Mouse (Mus musculus): Measurements from ENCODE around the gene Chadl. TPM values are rescaled to one million over a fixed set of nuclear protein-coding genes. Genes with fewer than 3 reads are reported as not detected.

Gene Chadl
- polyA plus RNA-seq, 1 experiment from 2014 or later: 5.0 TPM

DNA sequence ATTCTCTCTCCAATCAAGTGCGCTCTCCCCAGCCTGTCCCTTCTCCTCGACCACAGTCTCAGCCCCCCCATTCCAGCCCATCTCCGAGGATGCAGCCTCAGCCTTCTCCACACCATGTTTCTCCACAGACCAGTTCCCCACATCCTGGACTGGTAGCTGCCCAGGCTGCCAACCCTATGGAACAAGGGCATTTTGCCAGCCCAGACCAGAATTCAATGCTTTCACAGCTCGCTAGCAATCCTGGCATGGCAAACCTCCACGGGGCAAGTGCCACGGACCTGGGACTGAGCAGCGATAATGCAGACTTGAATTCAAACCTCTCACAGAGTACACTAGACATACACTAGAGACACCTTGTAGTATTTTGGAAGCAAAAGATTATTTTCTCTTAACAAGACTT is 46.5 kb downstream of the Chadl start:
- no peak for ATAC-seq (ENCODE audit: low FRiP score)
- peaks cover 62% of the 10 kb centered on the region for H3K36me3 ChIP-seq (replicated peaks)
- WGBS: 92% methylated on average over 7 of the region's 7 CpGs

DNA sequence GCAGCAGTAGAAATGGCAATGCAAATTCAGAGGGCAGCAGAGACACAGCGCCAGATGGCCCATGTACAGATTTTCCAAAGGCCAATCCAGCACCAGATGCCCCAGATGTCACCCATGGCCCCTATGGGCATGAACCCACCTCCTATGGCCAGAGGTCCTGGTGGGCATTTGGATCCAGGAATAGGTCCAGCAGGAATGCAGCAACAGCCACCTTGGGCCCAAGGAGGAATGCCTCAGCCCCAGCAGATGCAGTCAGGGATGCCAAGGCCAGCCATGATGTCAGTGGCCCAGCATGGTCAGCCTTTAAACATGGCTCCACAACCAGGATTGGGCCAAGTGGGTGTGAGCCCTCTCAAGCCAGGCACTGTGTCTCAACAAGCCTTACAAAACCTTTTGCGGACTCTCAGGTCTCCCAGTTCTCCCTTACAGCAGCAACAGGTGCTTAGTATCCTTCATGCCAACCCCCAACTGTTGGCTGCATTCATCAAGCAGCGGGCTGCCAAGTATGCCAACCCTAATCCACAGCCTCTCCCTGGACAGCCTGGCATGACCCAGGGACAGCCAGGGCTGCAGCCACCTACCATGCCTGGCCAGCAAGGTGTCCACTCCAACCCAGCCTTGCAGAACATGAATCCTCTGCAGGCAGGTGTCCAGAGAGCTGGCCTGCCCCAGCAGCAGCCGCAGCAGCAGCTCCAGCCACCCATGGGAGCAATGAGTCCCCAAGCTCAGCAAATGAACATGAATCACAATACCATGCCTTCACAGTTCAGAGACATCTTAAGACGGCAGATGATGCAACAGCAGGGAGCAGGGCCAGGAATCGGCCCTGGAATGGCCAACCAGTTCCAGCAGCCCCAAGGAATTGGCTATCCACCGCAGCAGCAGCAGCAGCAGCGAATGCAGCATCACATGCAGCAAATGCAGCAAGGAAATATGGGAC is 47.3 kb downstream of the Chadl start:
- 94% methylated on average over 8 of the region's 8 CpGs for WGBS
- Histone ChIP-seq H3K4me3 (replicated peaks) (no peak overlapping the region), H3K36me3 (replicated peaks) (peaks cover 71% of the 10 kb centered on the region), H3K27me3 (no peaks in the 10 kb centered on the region), H3K9me3 (no peaks in the 10 kb centered on the region), H3K4me2 (no peak overlapping the region), H3K9ac (no peak overlapping the region), H3K27ac (0 out of 2 replicates have a peak overlapping the region, but pooled peaks have one; percentile 19), H3K4me1 (no peaks in the 10 kb centered on the region)
- no peak for ATAC-seq (ENCODE audit: low FRiP score)

More for the DNA sequence above, 46.5 kb downstream of the Chadl start:
- no peak overlapping the region for H3K9ac ChIP-seq
- H3K4me2 ChIP-seq: no peak overlapping the region
- no peaks in the 10 kb centered on the region for H3K27me3 ChIP-seq
- H3K9me3 ChIP-seq: no peaks in the 10 kb centered on the region
- H3K27ac ChIP-seq: no peak overlapping the region
- H3K4me3 ChIP-seq (replicated peaks): no peak overlapping the region
- no peaks in the 10 kb centered on the region for H3K4me1 ChIP-seq

Other genes starting within 250 kb of the Chadl start
- gene Rbx1, start 231.0 kb downstream of the Chadl start, polyA plus RNA-seq (2016; fragmentation: Nextera tagmentation; extraction: Ambion mirVana): 559 and 579 TPM in 2 replicates
- gene Ep300, start 111.9 kb downstream of the Chadl start, polyA plus RNA-seq (2016; fragmentation: Nextera tagmentation; extraction: Ambion mirVana): 26.0 and 27.2 TPM in 2 replicates
- 36.8 and 39.6 TPM in 2 replicates for gene L3mbtl2, start 33.4 kb downstream of the Chadl start, polyA plus RNA-seq (2016; fragmentation: Nextera tagmentation; extraction: Ambion mirVana)
- gene Zc3h7b, start 47.8 kb upstream of the Chadl start, polyA plus RNA-seq (2016; fragmentation: Nextera tagmentation; extraction: Ambion mirVana): 45.8 and 51.3 TPM in 2 replicates
- gene Rangap1, start 48.2 kb upstream of the Chadl start, polyA plus RNA-seq (2016; fragmentation: Nextera tagmentation; extraction: Ambion mirVana): 166 and 174 TPM in 2 replicates
- 25.8 and 27.2 TPM in 2 replicates for gene Tef, start 105.1 kb upstream of the Chadl start, polyA plus RNA-seq (2016; fragmentation: Nextera tagmentation; extraction: Ambion mirVana)
- gene Tob2, start 161.5 kb upstream of the Chadl start, polyA plus RNA-seq (2016; fragmentation: Nextera tagmentation; extraction: Ambion mirVana): 24.4 and 24.8 TPM in 2 replicates
- 138 and 140 TPM in 2 replicates for gene Phf5a, start 174.6 kb upstream of the Chadl start, polyA plus RNA-seq (2016; fragmentation: Nextera tagmentation; extraction: Ambion mirVana)
- 184 and 185 TPM in 2 replicates for gene Aco2, start 175.0 kb upstream of the Chadl start, polyA plus RNA-seq (2016; fragmentation: Nextera tagmentation; extraction: Ambion mirVana)
- 69.8 and 75.6 TPM in 2 replicates for gene Polr3h, start 229.0 kb upstream of the Chadl start, polyA plus RNA-seq (2016; fragmentation: Nextera tagmentation; extraction: Ambion mirVana)
- 35.8 and 39.9 TPM in 2 replicates for gene Csdc2, start 239.5 kb upstream of the Chadl start, polyA plus RNA-seq (2016; fragmentation: Nextera tagmentation; extraction: Ambion mirVana)

All from forebrain, embryonic 12.5 days (tissue).